Mouse (Mus musculus): ENCODE results near the gene Itgax. TPM values are rescaled to one million over a fixed set of nuclear protein-coding genes. Genes with fewer than 3 reads are reported as not detected.
"Not testable (repeated sequence)": the region's sequence is repeated elsewhere in the genome, so short reads cannot be mapped to it uniquely, and the experiment has no call there.

Itgax gene
- total RNA-seq, 2 experiments from 2014 or later = 0.19 to 0.59 TPM

- intact Hi-C loops (cut with DNase I) = no loop called here
- no peak for DNase-seq
Observed at GRCm38 (mm10) chr7:128154924-128155323, 25.6 kb downstream of the Itgax start.

- intact Hi-C loops (cut with DNase I); DNase-seq: not testable (repeated sequence)
Observed at GRCm38 (mm10) chr7:128158688-128159354, 29.5 kb downstream of the Itgax start.

- DNase-seq = no peak
- intact Hi-C loops (cut with DNase I) = no loop called here
Observed at GRCm38 (mm10) chr7:128164001-128164400, 34.7 kb downstream of the Itgax start.

- no peak for DNase-seq
- intact Hi-C loops (cut with DNase I) = no loop called here
Observed at GRCm38 (mm10) chr7:128166391-128166790, 37.0 kb downstream of the Itgax start.

GRCm38 (mm10) chr7:128169996-128170395 lies 40.6 kb downstream of the Itgax start:
- intact Hi-C loops (cut with DNase I) = no loop called here
- DNase-seq = no peak

- DNase-seq = no peak
- intact Hi-C loops (cut with DNase I) = no loop called here
Observed at GRCm38 (mm10) chr7:128178385-128178784, 49.0 kb downstream of the Itgax start.

- intact Hi-C loops (cut with DNase I) = no loop called here
- DNase-seq = no peak
Observed at GRCm38 (mm10) chr7:128180126-128180525, 50.8 kb downstream of the Itgax start.

- no peak for DNase-seq
- intact Hi-C loops (cut with DNase I) = no loop called here
Observed at GRCm38 (mm10) chr7:128180546-128180945, 51.2 kb downstream of the Itgax start.

GRCm38 (mm10) chr7:128181691-128182090 lies 52.3 kb downstream of the Itgax start:
- intact Hi-C loops (cut with DNase I) = no loop called here
- DNase-seq = no peak

Other genes starting within 250 kb of the Itgax start
- under 1 TPM; 0.59 to 0.88 TPM for gene Prss53, start 238.6 kb upstream of the Itgax start, total RNA-seq (2021)
- not detected for gene Gm21974, start 234.1 kb upstream of the Itgax start, total RNA-seq (2021)
- gene Vkorc1, start 233.9 kb upstream of the Itgax start, total RNA-seq (2021) = 10 to 100 TPM; 25.6 to 28.1 TPM
- 10 to 100 TPM; 85.7 to 86.8 TPM for gene Bckdk, start 225.5 kb upstream of the Itgax start, total RNA-seq (2021)
- 10 to 100 TPM; 13.5 TPM for gene Kat8, start 217.0 kb upstream of the Itgax start, total RNA-seq (2021)
- gene Prss8, start 199.4 kb upstream of the Itgax start, total RNA-seq (2021) = under 1 TPM in 1 of 2 experiments, not detected in 1; 0.24 TPM
- gene Prss36, start 182.8 kb upstream of the Itgax start, total RNA-seq (2021) = 1 to 10 TPM; 6.4 to 6.7 TPM
- 100 to 1,000 TPM; 169 to 184 TPM for gene Fus, start 162.1 kb upstream of the Itgax start, total RNA-seq (2021)
- 10 to 100 TPM in 1 of 2 experiments, 1 to 10 TPM in 1; 5.6 to 13.6 TPM for gene Pycard, start 135.7 kb upstream of the Itgax start, total RNA-seq (2021)
- gene Trim72, start 125.6 kb upstream of the Itgax start, total RNA-seq (2021) = 100 to 1,000 TPM; 209 to 217 TPM
- 1 to 10 TPM; 4.5 to 5.7 TPM for gene Itgam, start 66.9 kb upstream of the Itgax start, total RNA-seq (2021)
- not detected for gene Gm49368, start 66.9 kb upstream of the Itgax start, total RNA-seq (2021)
- gene Itgad, start 24.8 kb downstream of the Itgax start, total RNA-seq (2021) = under 1 TPM in 1 of 2 experiments, not detected in 1; 0.17 TPM
- gene Cox6a2, start 76.8 kb downstream of the Itgax start, total RNA-seq (2021) = 1,000 to 10,000 TPM; 1,548 to 1,671 TPM
- 1 to 10 TPM; 7.8 to 9.0 TPM for gene Armc5, start 107.8 kb downstream of the Itgax start, total RNA-seq (2021)
- gene 9130023H24Rik, start 108.5 kb downstream of the Itgax start, total RNA-seq (2021) = 1 to 10 TPM; 3.1 to 3.4 TPM
- gene Tgfb1i1, start 117.3 kb downstream of the Itgax start, total RNA-seq (2021) = 10 to 100 TPM; 31.9 to 32.2 TPM
- not detected for gene Slc5a2, start 136.1 kb downstream of the Itgax start, total RNA-seq (2021)
- gene BC017158, start 168.6 kb downstream of the Itgax start, total RNA-seq (2021) = 1 to 10 TPM; 7.0 to 8.0 TPM